Mouse (Mus musculus): ENCODE measurements at regions not wholly inside any gene's neighbourhood (a gene's known extent, or its start where the extent isn't known, plus 50 kb on each side); places are given as distances from the start of the nearest gene placed in this dataset.

GRCm38 (mm10) chr3:82652346-82652745 lies 104.5 kb upstream of the Npy2r start:
- Histone ChIP-seq H3K9ac (ENCODE audit: low read depth, low read length) (no peak overlapping the region), H3K36me3 (ENCODE audit: control insufficient read depth, insufficient read depth, low read length) (no peaks in the 10 kb centered on the region)

GRCm38 (mm10) chr3:82640052-82640451 lies 92.2 kb upstream of the Npy2r start:
- H3K4me2 ChIP-seq (ENCODE audit: low read length): no peak overlapping the region
- H3K9ac ChIP-seq (ENCODE audit: low read depth, low read length): no peak overlapping the region
- H3K9me3 ChIP-seq (replicated peaks; ENCODE audit: control insufficient read depth, low read length, poor library complexity, severe bottlenecking): no peaks in the 10 kb centered on the region
- no peaks in the 10 kb centered on the region for H3K36me3 ChIP-seq (ENCODE audit: control insufficient read depth, insufficient read depth, low read length)
- no peaks in the 10 kb centered on the region for H3K27me3 ChIP-seq (ENCODE audit: control insufficient read depth, insufficient read depth, low read depth, low read length)
- H3K4me1 ChIP-seq (ENCODE audit: control insufficient read depth, insufficient read depth, low read length): no peaks in the 10 kb centered on the region
- no peak overlapping the region for H3K27ac ChIP-seq (ENCODE audit: low read length)
- 81% methylated on average over 2 of the region's 2 CpGs for WGBS
- H3K4me3 ChIP-seq (ENCODE audit: low read depth, low read length): no peak overlapping the region
- ATAC-seq: no peak

More at GRCm38 (mm10) chr3:82652346-82652745, 104.5 kb upstream of the Npy2r start:
- Histone ChIP-seq H3K27me3 (ENCODE audit: control insufficient read depth, insufficient read depth, low read depth, low read length) (no peaks in the 10 kb centered on the region), H3K4me1 (ENCODE audit: control insufficient read depth, insufficient read depth, low read length) (no peaks in the 10 kb centered on the region), H3K27ac (ENCODE audit: low read length) (no peak overlapping the region), H3K4me2 (ENCODE audit: low read length) (no peak overlapping the region), H3K9me3 (replicated peaks; ENCODE audit: control insufficient read depth, low read length, poor library complexity, severe bottlenecking) (no peaks in the 10 kb centered on the region), H3K4me3 (ENCODE audit: low read depth, low read length) (no peak overlapping the region)
- ATAC-seq: no peak
- 41% methylated on average over 2 of the region's 2 CpGs for WGBS

GRCm38 (mm10) chr3:82636666-82637065 lies 88.8 kb upstream of the Npy2r start:
- no peaks in the 10 kb centered on the region for H3K9me3 ChIP-seq (replicated peaks; ENCODE audit: control insufficient read depth, low read length, poor library complexity, severe bottlenecking)
- no peaks in the 10 kb centered on the region for H3K4me1 ChIP-seq (ENCODE audit: control insufficient read depth, insufficient read depth, low read length)
- no peak overlapping the region for H3K9ac ChIP-seq (ENCODE audit: low read depth, low read length)
- H3K27ac ChIP-seq (ENCODE audit: low read length): no peak overlapping the region
- H3K36me3 ChIP-seq (ENCODE audit: control insufficient read depth, insufficient read depth, low read length): no peaks in the 10 kb centered on the region
- 19% methylated on average over 3 of the region's 3 CpGs for WGBS
- H3K4me2 ChIP-seq (ENCODE audit: low read length): no peak overlapping the region
- no peak overlapping the region for H3K4me3 ChIP-seq (ENCODE audit: low read depth, low read length)
- ATAC-seq: no peak
- H3K27me3 ChIP-seq (ENCODE audit: control insufficient read depth, insufficient read depth, low read depth, low read length): no peaks in the 10 kb centered on the region

- H3K27me3 ChIP-seq (ENCODE audit: control insufficient read depth, insufficient read depth, low read depth, low read length): no peaks in the 10 kb centered on the region
- H3K4me3 ChIP-seq (ENCODE audit: low read depth, low read length): no peak overlapping the region
- H3K9me3 ChIP-seq (replicated peaks; ENCODE audit: control insufficient read depth, low read length, poor library complexity, severe bottlenecking): no peaks in the 10 kb centered on the region
- H3K36me3 ChIP-seq (ENCODE audit: control insufficient read depth, insufficient read depth, low read length): no peaks in the 10 kb centered on the region
- no peak overlapping the region for H3K9ac ChIP-seq (ENCODE audit: low read depth, low read length)
- no peak for ATAC-seq
- no peak overlapping the region for H3K27ac ChIP-seq (ENCODE audit: low read length)
- 86% methylated on average over 3 of the region's 3 CpGs for WGBS
- no peaks in the 10 kb centered on the region for H3K4me1 ChIP-seq (ENCODE audit: control insufficient read depth, insufficient read depth, low read length)
- no peak overlapping the region for H3K4me2 ChIP-seq (ENCODE audit: low read length)
Measured at GRCm38 (mm10) chr3:82620418-82621003, 72.6 kb upstream of the Npy2r start.

- 71% methylated on average over 5 of the region's 5 CpGs for WGBS
- Histone ChIP-seq H3K4me3 (ENCODE audit: low read depth, low read length) (no peak overlapping the region), H3K27ac (ENCODE audit: low read length) (no peak overlapping the region), H3K27me3 (ENCODE audit: control insufficient read depth, insufficient read depth, low read depth, low read length) (no peaks in the 10 kb centered on the region), H3K4me2 (ENCODE audit: low read length) (no peak overlapping the region), H3K4me1 (ENCODE audit: control insufficient read depth, insufficient read depth, low read length) (no peaks in the 10 kb centered on the region), H3K36me3 (ENCODE audit: control insufficient read depth, insufficient read depth, low read length) (no peaks in the 10 kb centered on the region), H3K9me3 (replicated peaks; ENCODE audit: control insufficient read depth, low read length, poor library complexity, severe bottlenecking) (no peaks in the 10 kb centered on the region), H3K9ac (ENCODE audit: low read depth, low read length) (no peak overlapping the region)
- no peak for ATAC-seq
Measured at GRCm38 (mm10) chr3:82619371-82619770, 71.5 kb upstream of the Npy2r start.

GRCm38 (mm10) chr3:82601880-82602279 lies 54.0 kb upstream of the Npy2r start:
- H3K27ac ChIP-seq (ENCODE audit: low read length): no peak overlapping the region
- no peak overlapping the region for H3K4me3 ChIP-seq (ENCODE audit: low read depth, low read length)
- H3K36me3 ChIP-seq (ENCODE audit: control insufficient read depth, insufficient read depth, low read length): no peaks in the 10 kb centered on the region
- no peak for ATAC-seq
- no peaks in the 10 kb centered on the region for H3K9me3 ChIP-seq (replicated peaks; ENCODE audit: control insufficient read depth, low read length, poor library complexity, severe bottlenecking)
- H3K9ac ChIP-seq (ENCODE audit: low read depth, low read length): no peak overlapping the region
- no peaks in the 10 kb centered on the region for H3K27me3 ChIP-seq (ENCODE audit: control insufficient read depth, insufficient read depth, low read depth, low read length)
- WGBS: 92% methylated on average over 4 of the region's 4 CpGs
- H3K4me2 ChIP-seq (ENCODE audit: low read length): no peak overlapping the region
- no peaks in the 10 kb centered on the region for H3K4me1 ChIP-seq (ENCODE audit: control insufficient read depth, insufficient read depth, low read length)

- ATAC-seq: no peak
- H3K9ac ChIP-seq (ENCODE audit: low read depth, low read length): no peak overlapping the region
Measured at GRCm38 (mm10) chr3:82598656-82599055, 50.8 kb upstream of the Npy2r start.

More at GRCm38 (mm10) chr3:82598656-82599055, 50.8 kb upstream of the Npy2r start:
- H3K27ac ChIP-seq (ENCODE audit: low read length): no peak overlapping the region
- 95% methylated on average over 1 of the region's 1 CpGs for WGBS
- H3K4me2 ChIP-seq (ENCODE audit: low read length): no peak overlapping the region
- H3K4me3 ChIP-seq (ENCODE audit: low read depth, low read length): no peak overlapping the region
- H3K27me3 ChIP-seq (ENCODE audit: control insufficient read depth, insufficient read depth, low read depth, low read length): no peaks in the 10 kb centered on the region
- H3K4me1 ChIP-seq (ENCODE audit: control insufficient read depth, insufficient read depth, low read length): no peaks in the 10 kb centered on the region
- H3K36me3 ChIP-seq (ENCODE audit: control insufficient read depth, insufficient read depth, low read length): no peaks in the 10 kb centered on the region
- no peaks in the 10 kb centered on the region for H3K9me3 ChIP-seq (replicated peaks; ENCODE audit: control insufficient read depth, low read length, poor library complexity, severe bottlenecking)

Data from midbrain, embryonic 16.5 days (tissue).